Mouse (Mus musculus) fibroblast of lung, adult 2 months (primary cell): Measurements from ENCODE around the gene Golt1a.

Source experiments
- DNase-seq: peaks from one replicate; pipeline ENCODE4 v3.0.0-alpha.2; 2011; ENCODE audit warnings: low read depth

Gene Golt1a

GRCm38 (mm10) chr1:133347693-133348520 is 38.3 kb downstream of the Golt1a start:
- no peak for DNase-seq

GRCm38 (mm10) chr1:133350210-133350609 is 40.6 kb downstream of the Golt1a start, which contains the start of gene Ren1:
Ren1 (plus strand) TSS chr1:133350510.
- no peak for DNase-seq

- DNase-seq, result no peak
These were observed 42.2 kb downstream of the Golt1a start for GRCm38 (mm10) chr1:133351762-133352161.

GRCm38 (mm10) chr1:133353371-133353809 is 43.8 kb downstream of the Golt1a start:
- DNase-seq, result peak; percentile 41

GRCm38 (mm10) chr1:133355469-133355868 is 45.9 kb downstream of the Golt1a start:
- no peak for DNase-seq

- no peak for DNase-seq
These were observed 46.3 kb downstream of the Golt1a start for GRCm38 (mm10) chr1:133355912-133356311.

- no peak for DNase-seq
These were observed 46.7 kb downstream of the Golt1a start for GRCm38 (mm10) chr1:133356330-133356729.

GRCm38 (mm10) chr1:133361006-133361405 is 51.4 kb downstream of the Golt1a start:
- no peak for DNase-seq

GRCm38 (mm10) chr1:133362103-133362502 is 52.5 kb downstream of the Golt1a start:
- no peak for DNase-seq

GRCm38 (mm10) chr1:133363276-133364021 is 53.8 kb downstream of the Golt1a start, which contains the start of gene Etnk2:
Etnk2 (plus strand) TSS chr1:133363572.
- peak; percentile 10 for DNase-seq

- no peak for DNase-seq
These were observed 54.5 kb downstream of the Golt1a start for GRCm38 (mm10) chr1:133364022-133364630.

- DNase-seq, result no peak
These were observed 55.3 kb downstream of the Golt1a start for GRCm38 (mm10) chr1:133364890-133365289.

- no peak for DNase-seq
These were observed 57.5 kb downstream of the Golt1a start for GRCm38 (mm10) chr1:133366951-133367605.

GRCm38 (mm10) chr1:133367606-133368488 is 58.2 kb downstream of the Golt1a start:
- no peak for DNase-seq

GRCm38 (mm10) chr1:133368644-133369043 is 59.0 kb downstream of the Golt1a start:
- DNase-seq, result no peak

GRCm38 (mm10) chr1:133370352-133370751 is 60.8 kb downstream of the Golt1a start:
- no peak for DNase-seq

GRCm38 (mm10) chr1:133371431-133371830 is 61.8 kb downstream of the Golt1a start:
- DNase-seq, result no peak

- DNase-seq, result no peak
These were observed 62.5 kb downstream of the Golt1a start for GRCm38 (mm10) chr1:133372113-133372512.
